Mouse (Mus musculus) intestine, postnatal 0 days (tissue): ENCODE measurements at regions not wholly inside any gene's neighbourhood (a gene's known extent, or its start where the extent isn't known, plus 50 kb on each side); places are given as distances from the start of the nearest gene placed in this dataset.

Experiments
- ATAC-seq: fragments of 200-750 bp; cut with Nextera tagmentation; 2 replicates; pipeline ENCODE4 v1.8.0; 2017; ENCODE audit warnings: mild to moderate bottlenecking, moderate TSS enrichment, moderate library complexity
- H3K27ac ChIP-seq: fragments of 300-500 bp; sonication (generic); 2 replicates; pipeline ENCODE4 v1.5.1; 2014; ENCODE audit warnings: mild to moderate bottlenecking, low read depth, low read length, moderate library complexity
- H3K27me3 ChIP-seq: fragments of 300-500 bp; sonication (generic); replicated peaks from 2 replicates; pipeline ENCODE4 v1.6.1; 2014; ENCODE audit warnings: low read length, mixed read lengths; ENCODE audit not compliant: control insufficient read depth, insufficient read depth
- H3K36me3 ChIP-seq: fragments of 300-500 bp; sonication (generic); 2 replicates; pipeline ENCODE4 v1.6.1; 2014; ENCODE audit warnings: mild to moderate bottlenecking, moderate library complexity; ENCODE audit not compliant: control insufficient read depth, insufficient read depth
- H3K4me1 ChIP-seq: fragments of 300-500 bp; sonication (generic); replicated peaks from 2 replicates; pipeline ENCODE4 v1.6.1; 2014; ENCODE audit warnings: antibody characterized with exemption, low read length, mixed read lengths; ENCODE audit not compliant: control insufficient read depth, insufficient read depth
- H3K4me2 ChIP-seq: fragments of 300-500 bp; sonication (generic); replicated peaks from 2 replicates; pipeline ENCODE4 v1.6.1; 2014; ENCODE audit warnings: low read depth, mild to moderate bottlenecking, moderate library complexity
- H3K4me3 ChIP-seq: fragments of 300-500 bp; sonication (generic); 2 replicates; pipeline ENCODE4 v1.5.1; 2014; ENCODE audit warnings: low read depth, low read length
- H3K9ac ChIP-seq: fragments of 300-500 bp; sonication (generic); 2 replicates; pipeline ENCODE4 v1.6.1; 2014; ENCODE audit warnings: mild to moderate bottlenecking, low read depth, low read length
- H3K9me3 ChIP-seq: fragments of 300-500 bp; sonication (generic); 2 replicates; pipeline ENCODE4 v1.6.1; 2016; ENCODE audit warnings: mixed run types; ENCODE audit not compliant: control insufficient read depth
- CTCF ChIP-seq: sonication (generic); IDR thresholded peaks from 2 replicates; pipeline ENCODE4 v1.5.1; 2016; ENCODE audit warnings: low read depth, mild to moderate bottlenecking, control low read depth, antibody characterized with exemption, moderate library complexity
- WGBS: fragments of 180-500 bp; shearing (Covaris S2); extraction: QIAGEN DNeasy Blood & Tissue Kit; methylation state at CpG from one replicate; pipeline ENCODE4 v1.1.7; 2014; 5-methylcytosine and 5-hydroxymethylcytosine counted together

DNA sequence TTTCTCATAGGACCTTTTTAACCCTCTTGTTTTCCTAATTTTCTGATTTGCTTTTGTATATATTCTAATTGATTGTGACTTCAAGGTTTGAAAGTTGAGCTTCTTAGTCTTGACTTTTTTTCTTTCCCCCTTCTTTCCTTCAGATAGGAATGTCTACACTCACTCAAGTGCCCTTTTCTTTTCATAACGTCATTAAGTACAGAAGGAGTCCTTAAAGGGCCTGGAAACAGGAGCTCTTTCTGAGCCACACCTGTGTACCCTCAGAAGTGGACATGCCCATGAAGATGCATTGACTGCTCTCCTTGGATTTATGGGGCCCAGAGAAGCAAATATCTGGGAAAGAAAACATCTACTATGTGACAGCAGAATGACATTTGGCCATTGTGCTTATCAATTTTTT, 2141.0 kb downstream of the 9330182O14Rik start:
- H3K27ac ChIP-seq: no peak overlapping the region
- no peaks in the 10 kb centered on the region for H3K36me3 ChIP-seq
- no peak overlapping the region for H3K9ac ChIP-seq
- H3K4me3 ChIP-seq: no peak overlapping the region
- TF ChIP-seq CTCF: no peak
- no peaks in the 10 kb centered on the region for H3K27me3 ChIP-seq
- H3K4me1 ChIP-seq: no peaks in the 10 kb centered on the region
- H3K9me3 ChIP-seq: no peaks in the 10 kb centered on the region
- H3K4me2 ChIP-seq: no peak overlapping the region
- 55% methylated on average over 1 of the region's 1 CpGs for WGBS
- no peak for ATAC-seq

DNA sequence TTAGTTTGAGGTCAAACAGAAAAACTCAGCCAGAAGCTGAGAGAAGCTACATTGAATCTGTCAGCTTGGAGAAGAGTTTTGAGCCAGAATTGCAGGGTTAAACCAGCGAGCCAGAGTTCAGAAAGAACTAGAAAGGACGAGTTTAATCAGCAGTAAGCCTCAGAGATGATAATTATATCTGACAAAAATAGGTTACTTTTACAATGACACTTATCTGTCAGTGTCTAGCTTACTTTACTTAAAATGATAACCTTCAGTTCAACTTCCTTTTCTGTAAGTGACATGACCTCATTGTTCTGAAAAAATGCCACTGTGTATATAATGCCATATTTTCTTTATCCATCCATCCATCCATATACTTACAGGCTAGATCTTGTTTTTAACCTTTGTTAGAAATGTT, 2143.1 kb downstream of the 9330182O14Rik start:
- H3K9ac ChIP-seq: no peak overlapping the region
- H3K4me1 ChIP-seq: no peaks in the 10 kb centered on the region
- no peak overlapping the region for H3K4me2 ChIP-seq
- 62% methylated on average over 2 of the region's 2 CpGs for WGBS
- no peak overlapping the region for H3K4me3 ChIP-seq
- H3K36me3 ChIP-seq: no peaks in the 10 kb centered on the region
- TF ChIP-seq CTCF: no peak
- H3K27ac ChIP-seq: no peak overlapping the region
- no peaks in the 10 kb centered on the region for H3K9me3 ChIP-seq
- no peak for ATAC-seq
- H3K27me3 ChIP-seq: no peaks in the 10 kb centered on the region

DNA sequence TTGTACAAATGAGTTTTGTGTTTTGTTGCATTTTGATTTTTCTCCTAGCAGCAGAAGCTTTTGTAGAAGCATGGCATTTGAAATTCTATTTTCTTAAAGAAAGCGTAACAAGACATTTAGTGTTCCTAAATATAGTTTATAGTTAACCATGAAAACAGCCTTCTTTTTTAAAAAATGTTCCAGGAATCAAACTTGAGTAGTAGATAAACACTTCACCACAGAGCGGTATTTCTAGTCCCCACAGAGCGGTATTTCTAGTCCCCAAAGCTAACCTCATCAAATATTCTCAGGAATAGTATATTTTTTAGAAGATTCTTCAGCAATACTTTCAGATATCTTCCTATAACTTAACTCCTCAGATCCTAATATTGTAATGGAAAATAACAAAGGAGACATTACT, 2146.6 kb downstream of the 9330182O14Rik start:
- Histone ChIP-seq H3K27me3 (no peaks in the 10 kb centered on the region), H3K27ac (no peak overlapping the region), H3K4me2 (no peak overlapping the region), H3K4me3 (no peak overlapping the region), H3K9me3 (no peaks in the 10 kb centered on the region), H3K4me1 (no peaks in the 10 kb centered on the region), H3K9ac (no peak overlapping the region), H3K36me3 (no peaks in the 10 kb centered on the region)
- ATAC-seq: no peak
- 95% methylated on average over 3 of the region's 3 CpGs for WGBS
- no peak for TF ChIP-seq CTCF

DNA sequence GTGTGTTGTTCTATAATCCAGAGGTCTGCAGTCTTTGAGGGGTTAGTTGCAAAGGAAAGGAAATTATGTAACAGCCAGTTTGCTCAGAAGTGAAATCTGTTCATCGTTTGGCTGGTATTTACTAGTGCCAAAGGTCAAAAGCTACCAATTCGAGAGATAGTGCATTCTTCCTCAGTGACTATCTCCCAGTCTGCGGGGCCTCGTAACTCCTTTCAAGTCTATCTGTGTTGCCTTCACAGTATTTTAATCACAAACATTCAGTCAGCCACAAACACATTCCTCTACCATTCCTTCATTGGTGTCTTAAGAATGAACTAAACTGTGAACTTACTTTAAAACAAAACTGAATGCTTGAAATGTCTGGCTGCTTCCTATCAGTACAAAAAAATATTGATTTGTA, 2162.2 kb downstream of the 9330182O14Rik start:
- H3K4me2 ChIP-seq: no peak overlapping the region
- WGBS: 13% methylated on average over 4 of the region's 4 CpGs
- ATAC-seq: no peak
- H3K9me3 ChIP-seq: no peaks in the 10 kb centered on the region
- no peaks in the 10 kb centered on the region for H3K27me3 ChIP-seq
- no peak overlapping the region for H3K27ac ChIP-seq
- H3K4me1 ChIP-seq: no peaks in the 10 kb centered on the region
- H3K36me3 ChIP-seq: no peaks in the 10 kb centered on the region
- no peak overlapping the region for H3K4me3 ChIP-seq
- TF ChIP-seq CTCF: no peak
- H3K9ac ChIP-seq: no peak overlapping the region

DNA sequence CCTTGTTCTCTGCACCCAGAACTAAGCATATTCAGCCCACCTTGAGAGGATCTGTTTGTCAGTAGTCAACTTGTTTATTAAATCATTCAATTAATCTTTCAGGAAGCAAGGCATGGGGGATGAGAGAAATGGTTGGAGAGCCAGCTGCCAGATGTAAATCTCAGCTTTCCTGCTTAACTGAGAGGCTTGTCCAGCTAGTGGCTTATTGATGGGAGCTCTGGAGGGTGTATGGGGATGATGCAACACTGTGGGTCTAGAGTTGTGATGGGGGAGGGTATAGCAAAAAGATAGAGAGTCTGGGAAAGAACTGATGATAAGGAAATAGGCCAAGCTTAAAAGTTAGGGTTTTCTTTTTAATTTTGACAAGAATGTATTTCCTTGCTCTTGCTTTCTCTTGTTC, 2163.3 kb downstream of the 9330182O14Rik start:
- H3K27me3 ChIP-seq: no peaks in the 10 kb centered on the region
- no peak overlapping the region for H3K4me2 ChIP-seq
- H3K27ac ChIP-seq: no peak overlapping the region
- H3K9ac ChIP-seq: no peak overlapping the region
- no peaks in the 10 kb centered on the region for H3K36me3 ChIP-seq
- no peak for TF ChIP-seq CTCF
- no peaks in the 10 kb centered on the region for H3K9me3 ChIP-seq
- no peaks in the 10 kb centered on the region for H3K4me1 ChIP-seq
- no peak for ATAC-seq
- H3K4me3 ChIP-seq: no peak overlapping the region

DNA sequence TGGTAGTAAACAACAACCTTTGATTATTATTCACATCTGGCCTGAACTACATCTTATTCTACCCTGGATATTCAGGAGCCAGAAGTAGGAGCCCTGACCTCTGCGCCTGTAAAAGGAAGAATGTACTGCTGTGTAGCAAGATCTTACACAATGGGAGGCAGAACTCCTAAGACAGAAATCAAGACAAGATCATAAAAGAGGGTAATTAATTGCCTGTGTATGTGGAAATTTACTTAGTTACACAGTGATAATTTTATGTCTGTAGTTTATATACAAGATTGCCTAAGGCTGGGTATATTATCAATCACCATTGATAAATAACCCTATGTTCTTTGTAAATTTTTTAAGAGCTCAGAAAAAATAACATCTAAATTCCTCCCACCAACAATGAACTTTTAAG, 2167.8 kb downstream of the 9330182O14Rik start:
- Histone ChIP-seq H3K27me3 (no peaks in the 10 kb centered on the region), H3K36me3 (no peaks in the 10 kb centered on the region), H3K4me2 (no peak overlapping the region), H3K9me3 (no peaks in the 10 kb centered on the region), H3K4me1 (no peaks in the 10 kb centered on the region), H3K4me3 (no peak overlapping the region), H3K9ac (no peak overlapping the region), H3K27ac (no peak overlapping the region)
- ATAC-seq: no peak
- WGBS: 80% methylated on average over 1 of the region's 1 CpGs
- no peak for TF ChIP-seq CTCF

DNA sequence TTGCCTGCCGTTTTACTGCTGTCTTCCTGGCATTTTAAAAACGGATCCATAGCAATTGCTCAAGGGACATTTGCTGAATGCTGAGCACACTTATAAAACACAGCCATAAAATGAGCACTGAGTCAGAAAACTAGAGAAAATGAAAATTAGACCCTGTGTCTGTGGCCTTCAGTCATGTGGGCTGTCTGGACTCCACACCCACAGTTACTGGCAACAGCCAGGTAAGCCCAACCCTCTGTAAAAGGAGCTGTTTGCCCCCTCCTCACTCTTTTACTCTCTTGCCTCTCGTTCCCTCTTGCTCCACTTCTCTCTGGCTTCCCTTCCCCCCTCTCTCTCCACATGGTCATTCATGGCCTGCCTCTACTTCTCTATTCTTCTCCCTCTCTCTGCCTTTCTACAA, 2169.9 kb downstream of the 9330182O14Rik start:
- Histone ChIP-seq H3K4me3 (no peak overlapping the region), H3K4me2 (no peak overlapping the region), H3K27me3 (no peaks in the 10 kb centered on the region), H3K27ac (no peak overlapping the region), H3K4me1 (no peaks in the 10 kb centered on the region), H3K9me3 (no peaks in the 10 kb centered on the region), H3K9ac (no peak overlapping the region), H3K36me3 (no peaks in the 10 kb centered on the region)
- no peak for ATAC-seq
- WGBS: 60% methylated on average over 3 of the region's 3 CpGs
- TF ChIP-seq CTCF: no peak
